Comparison of ENCODE assay signal across 17 mouse cellular contexts in the genomic region with DNA sequence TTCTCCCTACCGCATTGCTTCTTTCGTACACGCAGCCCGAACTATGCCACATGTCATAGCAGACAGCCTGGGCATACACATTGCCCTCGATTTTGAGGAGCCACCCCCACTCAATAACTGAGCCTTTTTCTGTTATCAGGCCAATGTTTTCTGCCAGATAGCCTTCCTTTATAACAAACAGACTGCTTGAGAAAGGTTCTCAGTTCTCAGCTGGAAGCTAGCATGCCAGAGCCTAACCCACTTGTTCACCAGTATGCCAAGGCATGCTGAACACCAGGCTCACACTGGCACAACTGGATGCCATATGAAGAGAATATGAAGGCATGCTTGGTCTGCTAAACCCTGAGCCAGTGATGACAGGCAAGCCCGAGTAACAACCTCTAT. TPM values are rescaled to one million over a fixed set of nuclear protein-coding genes. Genes with fewer than 3 reads are reported as not detected.
DNase-seq lines count a peak whose midpoint lies in the region; ATAC-seq and TF ChIP-seq lines count a peak whose summit lies in the region.
"Had no signal": no experiment of that assay in that cellular context is flagged by ENCODE, and none has a peak within 500 bp of the region (broad histone marks: within the 10 kb centered on the region; RNA-seq: fewer than 3 reads in every experiment).

No protein-coding gene starts in this region.

- H3K9me3 ChIP-seq in forebrain, embryonic 15.5 days = no peaks in the 10 kb centered on the region
- H3K9me3 ChIP-seq in forebrain, embryonic 11.5 days (ENCODE audit: control insufficient read depth, low read length) = no peaks in the 10 kb centered on the region
- H3K9me3 ChIP-seq in intestine, embryonic 15.5 days = no peaks in the 10 kb centered on the region
- H3K9me3 ChIP-seq in hindbrain, embryonic 11.5 days (ENCODE audit: control insufficient read depth, low read length) = no peaks in the 10 kb centered on the region
- H3K9me3 ChIP-seq: hindbrain, embryonic 13.5 days; limb, embryonic 13.5 days; midbrain, embryonic 10.5 days had no signal

- POLR2A ChIA-PET in Patski (lab: Charles Lee) = no interaction called here

- whole genome bisulfite sequencing in forebrain, embryonic 15.5 days = 77% methylated on average over 6 of the region's 6 CpGs
- 84% methylated on average over 6 of the region's 6 CpGs for whole genome bisulfite sequencing in forebrain, embryonic 11.5 days
- WGBS in intestine, embryonic 15.5 days = 79% methylated on average over 6 of the region's 6 CpGs
- WGBS in hindbrain, embryonic 11.5 days = 91% methylated on average over 6 of the region's 6 CpGs

- no peak overlapping the region; the same call in 1 of the 2 replicates for H3K27ac ChIP-seq in forebrain, embryonic 15.5 days (replicated peaks)
- no peak overlapping the region for H3K27ac ChIP-seq in forebrain, embryonic 11.5 days (ENCODE audit: low read depth, low read length)
- H3K27ac ChIP-seq in intestine, embryonic 15.5 days = no peak overlapping the region
- no peak overlapping the region for H3K27ac ChIP-seq in hindbrain, embryonic 11.5 days (ENCODE audit: low read depth, low read length)
- H3K27ac ChIP-seq: heart, adult 2 months; limb, embryonic 13.5 days had no signal

- H3K4me1 ChIP-seq in forebrain, embryonic 15.5 days = peaks cover 62% of the 10 kb centered on the region
- peaks cover 9% of the 10 kb centered on the region for H3K4me1 ChIP-seq in forebrain, embryonic 11.5 days (replicated peaks; ENCODE audit: control insufficient read depth, insufficient read depth, low read length)
- H3K4me1 ChIP-seq in intestine, embryonic 15.5 days (replicated peaks) = peaks cover 27% of the 10 kb centered on the region
- H3K4me1 ChIP-seq in hindbrain, embryonic 11.5 days (replicated peaks; ENCODE audit: control insufficient read depth, insufficient read depth, low read length) = no peaks in the 10 kb centered on the region; the same call in none of the 2 replicates

- 0 out of 2 replicates have a peak, but pooled peaks have one; percentile 6 for ATAC-seq in forebrain, embryonic 15.5 days (replicated peaks)
- no peak for ATAC-seq in forebrain, embryonic 11.5 days (replicated peaks; ENCODE audit: low FRiP score)
- peak; percentile 2 for ATAC-seq in Patski
- ATAC-seq in intestine, embryonic 15.5 days = peak; percentile 44; the same call in 1 of the 2 replicates
- peak; percentile 49 for ATAC-seq in megakaryocyte progenitor cell, adult 5-6 weeks (replicated peaks; ENCODE audit: poor library complexity)
- ATAC-seq in hindbrain, embryonic 11.5 days (ENCODE audit: low FRiP score) = no peak

- no peak overlapping the region for H3K4me2 ChIP-seq in forebrain, embryonic 15.5 days (replicated peaks)
- H3K4me2 ChIP-seq in forebrain, embryonic 11.5 days (ENCODE audit: low read depth, low read length, severe bottlenecking) = no peak overlapping the region
- no peak overlapping the region for H3K4me2 ChIP-seq in intestine, embryonic 15.5 days (replicated peaks)
- H3K4me2 ChIP-seq in hindbrain, embryonic 11.5 days (replicated peaks; ENCODE audit: low read depth, low read length) = no peak overlapping the region
- H3K4me2 ChIP-seq: hindbrain, embryonic 13.5 days; limb, embryonic 13.5 days had no signal

- DNase-seq in forebrain, embryonic 11.5 days (ENCODE audit: low spot score) = no peak
- no peak for DNase-seq in Patski (ENCODE audit: low read depth, low spot score)
- no peak for DNase-seq in hindbrain, embryonic 11.5 days (ENCODE audit: low spot score)
- DNase-seq in urinary bladder, postnatal 10 days (ENCODE audit: low spot score) = no peak
- no peak for DNase-seq in cerebellum, adult 9-10 months
- DNase-seq: adrenal gland, postnatal 10 days; cerebellum, adult 2 months; kidney, adult 11 months; kidney, postnatal 36 days; thymus, adult 2 months had no signal

- TF ChIP-seq CTCF in Patski (IDR thresholded peaks at IDR 0.05) = no peak

- H3K4me3 ChIP-seq in forebrain, embryonic 15.5 days = no peak overlapping the region
- no peak overlapping the region for H3K4me3 ChIP-seq in forebrain, embryonic 11.5 days (ENCODE audit: low read depth, low read length)
- no peak overlapping the region for H3K4me3 ChIP-seq in intestine, embryonic 15.5 days (replicated peaks)
- no peak overlapping the region for H3K4me3 ChIP-seq in hindbrain, embryonic 11.5 days (ENCODE audit: low read depth, low read length)
- H3K4me3 ChIP-seq: heart, adult 2 months; hindbrain, embryonic 13.5 days; limb, embryonic 13.5 days; midbrain, embryonic 10.5 days had no signal

- in situ Hi-C loops in Patski (cut with MboI; ENCODE audit: low pct_unique_long_range_greater_than_20kb) = no loop called here

- no peaks in the 10 kb centered on the region for H3K27me3 ChIP-seq in forebrain, embryonic 15.5 days
- no peaks in the 10 kb centered on the region; the same call in 1 of the 2 replicates for H3K27me3 ChIP-seq in forebrain, embryonic 11.5 days (ENCODE audit: control insufficient read depth, insufficient read depth, low read length)
- no peaks in the 10 kb centered on the region for H3K27me3 ChIP-seq in Patski
- H3K27me3 ChIP-seq in intestine, embryonic 15.5 days (replicated peaks) = no peaks in the 10 kb centered on the region
- H3K27me3 ChIP-seq in hindbrain, embryonic 11.5 days (ENCODE audit: control insufficient read depth, insufficient read depth, low read length) = no peaks in the 10 kb centered on the region
- H3K27me3 ChIP-seq: hindbrain, embryonic 13.5 days; limb, embryonic 13.5 days had no signal

- H3K9ac ChIP-seq in forebrain, embryonic 15.5 days (replicated peaks) = no peak overlapping the region
- H3K9ac ChIP-seq in forebrain, embryonic 11.5 days (ENCODE audit: low read length) = no peak overlapping the region
- no peak overlapping the region for H3K9ac ChIP-seq in intestine, embryonic 15.5 days
- H3K9ac ChIP-seq in hindbrain, embryonic 11.5 days (ENCODE audit: low read depth, low read length) = no peak overlapping the region
- H3K9ac ChIP-seq: hindbrain, embryonic 13.5 days; limb, embryonic 13.5 days had no signal

- peaks cover 11% of the 10 kb centered on the region; the same call in 1 of the 2 replicates for H3K36me3 ChIP-seq in forebrain, embryonic 15.5 days
- no peaks in the 10 kb centered on the region for H3K36me3 ChIP-seq in forebrain, embryonic 11.5 days (ENCODE audit: control insufficient read depth, insufficient read depth, low read length)
- H3K36me3 ChIP-seq in intestine, embryonic 15.5 days = no peaks in the 10 kb centered on the region
- H3K36me3 ChIP-seq in hindbrain, embryonic 11.5 days (ENCODE audit: control insufficient read depth, insufficient read depth, low read length) = 0 out of 2 replicates have a peak, but pooled peaks cover 7% of the 10 kb centered on the region

- CTCF ChIA-PET in Patski (lab: Charles Lee) = no interaction called here

RNA-seq across cellular contexts. Expression of gene Tmem131l, which starts 17.8 kb away (rescaled TPM):
- 125 and 130 TPM in 2 replicates for polyA plus RNA-seq in forebrain, embryonic 15.5 days (2015; fragmentation: Nextera tagmentation; extraction: Ambion mirVana)
- polyA plus RNA-seq in forebrain, embryonic 11.5 days (2014; fragmentation: Nextera tagmentation; extraction: Ambion mirVana) = 96.0 and 99.2 TPM in 2 replicates
- polyA plus RNA-seq in Patski (2021) = 24.9 TPM
- 26.1 and 32.0 TPM in 2 replicates for polyA plus RNA-seq in intestine, embryonic 15.5 days (2015; fragmentation: Nextera tagmentation; extraction: Ambion mirVana)
- 61.4 and 62.0 TPM in 2 replicates for total RNA-seq in megakaryocyte progenitor cell, adult 5-6 weeks (2015)
- 28.3 and 34.7 TPM in 2 replicates for total RNA-seq in megakaryocyte progenitor cell, adult 5-6 weeks (2017)
- 75.8 and 89.0 TPM in 2 replicates for polyA plus RNA-seq in hindbrain, embryonic 11.5 days (2014; fragmentation: Nextera tagmentation; extraction: Ambion mirVana)

Comparison
In these comparisons a context has a peak if more than half of its experiments do, and no peak if none do; other contexts are left out.
1. ATAC-seq: peak in forebrain, embryonic 15.5 days (single experiment), Patski (single experiment), intestine, embryonic 15.5 days (single experiment) and megakaryocyte progenitor cell, adult 5-6 weeks (single experiment); none in forebrain, embryonic 11.5 days (single experiment) and hindbrain, embryonic 11.5 days (single experiment).